Mouse (Mus musculus) ovary, postnatal 36 days (tissue): ENCODE measurements at regions not wholly inside any gene's neighbourhood (a gene's known extent, or its start where the extent isn't known, plus 50 kb on each side); places are given as distances from the start of the nearest gene placed in this dataset.

Experiments used
- DNase-seq: peaks from one replicate; pipeline ENCODE4 v3.0.0; 2022; ENCODE audit warnings: low spot score, mixed read lengths

- DNase-seq: no peak
Observed at GRCm38 (mm10) chr13:70475366-70475765, 162.1 kb downstream of the Ice1 start.

DNA sequence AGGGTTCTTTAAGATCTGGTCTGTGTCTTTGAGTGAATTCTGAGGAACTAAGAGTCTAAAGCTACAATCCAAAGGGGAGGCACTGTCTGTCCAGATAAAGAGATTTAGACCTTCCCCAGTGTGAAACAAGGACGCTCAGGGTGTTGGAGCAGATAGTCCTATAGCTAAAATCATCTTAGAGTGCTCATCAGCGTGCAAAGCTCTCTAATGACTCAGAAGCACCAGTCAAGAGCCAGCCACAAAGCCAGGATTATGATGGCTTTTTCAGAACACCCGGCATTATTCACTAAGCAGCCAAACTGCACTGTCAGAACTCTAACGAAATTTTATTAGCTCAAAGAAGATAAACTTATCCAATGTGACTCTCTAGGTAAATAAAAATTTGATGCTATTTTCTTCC, 138.1 kb downstream of the Ice1 start:
- no peak for DNase-seq
